Mouse (Mus musculus) inflammation-experienced regulatory T-cells, adult 6 months (primary cell): ENCODE data around the gene Gm28729. TPM values are rescaled to one million over a fixed set of nuclear protein-coding genes. Genes with fewer than 3 reads are reported as not detected.
"Not testable (repeated sequence)": the region's sequence is repeated elsewhere in the genome, so short reads cannot be mapped to it uniquely, and the experiment has no call there.

Experiments used
- ATAC-seq: one replicate; pipeline ENCODE4 v1.8.0; 2017
- polyA plus RNA-seq, 3 experiments: library from polyadenylated mRNA; unstranded; fragments of 100-300 nt; shearing (Covaris generic); gene quantifications; one replicate each; pipeline ENCODE4 v1.2.1; 2017

Gene Gm28729
- not detected for polyA plus RNA-seq

GRCm38 (mm10) chr9:96524972-96525506, at the start of gene Gm28729:
Gm28729 (minus strand) TSS chr9:96525264.
- ATAC-seq = no peak

- ATAC-seq = peak; percentile 76
These were observed 48.2 kb upstream of the Gm28729 start for GRCm38 (mm10) chr9:96573252-96573651.

GRCm38 (mm10) chr9:96572754-96573153, 47.7 kb upstream of the Gm28729 start:
- ATAC-seq = no peak

- no peak for ATAC-seq
These were observed 41.5 kb upstream of the Gm28729 start for GRCm38 (mm10) chr9:96566470-96566996.

DNA sequence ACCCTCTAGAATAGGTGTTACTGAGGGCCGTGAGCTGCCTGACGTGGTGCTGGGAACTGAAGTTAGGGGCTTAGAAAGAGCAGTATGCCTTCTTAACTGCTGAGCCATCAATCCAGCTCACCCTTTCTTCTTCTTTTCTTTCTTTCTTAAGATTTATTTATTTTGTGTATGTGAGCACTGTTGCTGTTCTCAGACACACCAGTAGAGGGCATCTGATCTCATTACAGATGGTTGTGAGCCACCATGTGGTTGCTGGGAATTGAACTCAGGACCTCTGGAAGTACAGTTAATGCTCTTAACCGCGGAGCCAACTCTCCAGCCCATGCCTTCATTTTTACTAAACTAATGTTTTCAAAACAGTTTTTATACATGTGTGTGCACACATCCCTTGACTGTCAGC, 38.4 kb upstream of the Gm28729 start:
- ATAC-seq = no peak

- no peak for ATAC-seq
These were observed 34.1 kb upstream of the Gm28729 start for GRCm38 (mm10) chr9:96559148-96559547.

DNA sequence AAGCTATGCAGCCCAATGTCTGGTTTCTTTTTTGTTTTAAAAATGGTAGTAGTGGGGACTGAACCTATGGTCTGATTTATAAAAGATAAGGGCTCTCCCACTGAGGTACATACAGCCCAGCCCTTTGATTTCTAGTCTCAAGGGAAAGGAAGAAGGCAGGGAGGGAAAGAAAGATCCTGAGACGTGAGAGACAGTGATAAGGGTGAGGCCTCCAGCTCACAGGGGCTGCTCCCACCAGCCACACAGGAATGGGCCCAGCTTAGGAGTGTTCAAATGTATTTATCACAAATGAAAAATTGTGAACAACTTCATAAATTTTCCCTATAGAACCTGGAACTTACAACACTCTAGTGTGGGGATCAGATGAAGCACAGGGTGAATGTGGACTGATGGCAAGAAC, 33.5 kb upstream of the Gm28729 start:
- no peak for ATAC-seq

- ATAC-seq = no peak
These were observed 29.0 kb upstream of the Gm28729 start for GRCm38 (mm10) chr9:96554095-96554494.

- peak; percentile 52 for ATAC-seq
These were observed 20.3 kb upstream of the Gm28729 start for GRCm38 (mm10) chr9:96545410-96545809.

DNA sequence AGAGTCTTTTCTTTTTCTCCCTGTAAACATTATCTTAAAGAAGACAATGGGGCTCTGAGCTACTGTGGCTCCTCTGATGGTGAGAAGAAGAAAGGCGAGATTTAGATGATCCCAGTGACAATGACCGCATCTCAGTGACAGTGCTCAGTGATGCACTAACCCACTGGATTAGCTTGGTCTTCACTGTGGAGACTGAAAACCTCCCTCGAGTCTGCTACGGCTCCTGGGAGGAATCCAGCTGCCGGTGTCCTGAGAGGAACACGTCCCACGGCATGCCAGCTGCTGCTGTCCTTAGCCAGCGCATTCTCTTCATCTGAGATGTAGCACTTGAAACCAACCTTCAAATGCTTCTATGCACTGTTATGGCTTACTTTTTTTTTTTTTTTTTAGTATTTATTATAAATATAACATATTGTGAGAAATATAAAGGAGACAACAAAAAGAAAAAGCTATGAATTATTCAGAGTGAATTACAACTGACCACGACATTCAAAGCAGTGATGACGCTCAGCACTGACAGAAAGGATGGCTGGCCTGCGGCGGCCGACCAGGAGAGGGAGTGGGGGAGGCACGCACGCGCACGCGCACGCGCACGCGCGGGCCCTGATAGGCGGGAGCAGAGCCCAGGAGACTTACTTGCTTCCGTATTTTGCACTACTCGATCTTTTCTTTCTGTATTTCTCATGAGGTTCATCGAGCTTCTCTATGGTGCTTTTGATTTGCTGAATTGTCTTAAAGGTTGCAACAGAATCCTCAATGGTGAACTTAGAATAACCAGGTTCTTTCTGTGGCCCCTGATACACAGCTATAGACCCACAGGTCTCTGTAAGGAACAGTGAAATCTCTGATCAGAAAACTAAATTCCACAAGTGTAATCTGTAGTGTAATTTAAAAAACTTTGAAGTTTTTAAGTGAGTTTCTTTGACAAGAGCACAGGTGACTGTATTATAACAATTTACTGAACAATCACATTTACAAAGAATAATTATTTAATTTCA, 18.9 kb upstream of the Gm28729 start:
- no peak for ATAC-seq

DNA sequence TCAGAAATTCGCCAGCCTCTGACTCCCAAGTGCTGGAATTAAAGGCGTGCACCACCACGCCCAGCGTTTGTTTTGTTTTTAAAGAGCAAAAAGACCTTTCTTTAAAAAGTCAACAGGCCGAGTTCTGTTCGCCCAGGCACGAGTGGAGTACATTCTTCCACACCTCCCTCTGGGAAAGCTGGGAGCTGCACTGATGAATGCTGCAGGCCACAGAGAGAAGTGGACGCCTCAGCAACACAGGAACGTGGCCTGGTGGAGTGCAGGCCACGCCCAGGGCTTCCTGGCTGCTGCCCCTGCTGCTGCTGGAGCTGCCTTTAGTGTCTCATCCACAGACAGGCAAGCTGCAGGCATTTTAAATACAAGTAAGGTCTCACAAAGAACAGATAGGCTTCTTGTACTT, 13.9 kb upstream of the Gm28729 start:
- no peak for ATAC-seq

GRCm38 (mm10) chr9:96537615-96537919, 12.5 kb upstream of the Gm28729 start:
- no peak for ATAC-seq

DNA sequence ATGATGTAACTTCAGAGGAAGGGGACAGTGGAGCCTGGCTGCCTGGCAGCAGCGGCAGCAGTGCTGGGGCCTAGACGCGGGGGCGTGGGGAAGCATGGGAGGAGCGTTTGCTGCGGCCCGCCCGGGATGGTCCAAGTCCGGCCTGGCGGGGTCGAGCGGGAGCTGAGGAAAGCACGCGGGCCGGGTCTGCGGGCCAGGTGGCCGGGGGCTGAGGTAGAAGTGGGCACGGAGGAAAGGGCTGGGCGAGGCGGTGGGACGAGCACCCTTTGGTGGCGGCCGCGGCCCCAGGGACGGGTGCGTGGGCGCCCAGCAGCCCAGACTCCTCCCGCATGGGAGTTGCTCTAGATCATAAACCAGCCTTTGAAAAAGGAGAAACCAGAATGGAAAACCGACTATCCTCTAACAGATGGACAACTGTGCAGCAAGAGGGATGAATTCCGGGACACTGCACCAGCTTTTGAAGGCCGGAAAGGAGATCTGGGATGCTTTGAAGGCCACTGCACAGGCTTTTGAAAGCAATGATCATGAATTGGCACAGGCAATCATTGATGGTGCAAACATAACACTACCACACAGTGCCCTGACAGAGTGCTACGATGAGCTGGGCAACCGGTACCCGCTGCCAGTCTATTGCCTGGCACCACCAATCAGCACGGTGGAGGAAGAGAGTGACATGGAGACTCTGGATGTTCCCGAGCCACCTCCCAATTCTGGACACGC, 12.0 kb upstream of the Gm28729 start:
- ATAC-seq = peak; percentile 52

DNA sequence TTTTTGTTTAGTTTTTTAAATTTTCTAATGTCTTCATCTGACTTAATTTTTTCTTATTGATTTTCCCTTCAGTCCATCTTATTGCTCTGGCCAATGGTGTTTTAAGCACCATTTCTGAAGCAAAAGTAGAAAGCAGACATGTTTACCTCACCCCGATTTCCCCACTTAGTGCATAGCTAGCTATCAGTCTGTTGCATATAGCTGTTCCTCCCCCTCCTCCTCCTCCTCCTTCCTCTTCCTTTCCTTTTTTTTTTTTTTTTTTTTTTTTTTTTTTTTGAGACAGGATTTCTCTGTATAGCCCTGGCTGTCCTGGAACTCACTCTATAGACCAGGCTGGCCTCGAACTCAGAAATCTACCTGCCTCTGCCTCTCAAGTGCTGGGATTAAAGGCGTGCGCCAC, 11.0 kb upstream of the Gm28729 start:
- not testable (repeated sequence) for ATAC-seq

DNA sequence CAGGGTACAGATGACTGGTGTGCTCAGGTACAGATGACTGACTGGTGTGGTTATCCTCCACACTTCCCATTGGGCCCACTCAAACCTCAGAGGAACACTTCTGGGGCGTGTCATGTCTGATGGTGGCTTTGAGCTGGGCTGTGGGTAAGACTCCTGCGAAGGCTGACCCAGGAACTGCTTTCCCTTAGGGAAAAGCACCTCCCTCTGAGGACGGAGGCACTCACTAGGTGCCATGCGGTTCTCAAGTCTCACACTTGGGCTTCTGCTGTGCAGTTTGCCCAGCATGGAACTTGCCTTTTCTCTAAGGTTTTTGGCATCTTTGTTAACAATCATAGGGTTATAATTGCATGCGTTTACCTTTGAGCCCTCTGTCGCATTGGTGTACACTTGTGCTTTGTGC, 10.4 kb upstream of the Gm28729 start:
- ATAC-seq = no peak

- ATAC-seq = no peak
These were observed 9.2 kb upstream of the Gm28729 start for GRCm38 (mm10) chr9:96534256-96534655.

DNA sequence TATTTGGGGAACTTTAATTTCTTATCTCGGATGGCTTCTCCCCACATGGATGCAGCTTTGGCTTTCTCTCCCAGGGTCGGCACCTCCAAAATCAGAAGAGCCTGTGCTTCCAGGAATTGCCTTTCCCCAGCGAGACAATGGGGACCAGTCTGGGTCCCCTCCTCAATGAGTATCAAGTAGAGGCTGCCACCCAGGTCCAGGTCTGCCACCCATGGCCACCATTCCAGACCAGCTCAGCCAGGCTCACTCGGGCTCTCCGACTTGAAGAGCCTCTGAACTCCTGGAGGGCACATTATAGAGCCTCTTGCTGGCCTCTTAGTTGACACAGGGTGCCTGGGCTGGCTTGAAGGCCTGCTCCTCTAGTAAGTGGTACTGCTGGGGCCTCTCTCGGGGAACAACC, 8.4 kb upstream of the Gm28729 start:
- ATAC-seq = no peak

GRCm38 (mm10) chr9:96532531-96532930, 7.5 kb upstream of the Gm28729 start:
- no peak for ATAC-seq

DNA sequence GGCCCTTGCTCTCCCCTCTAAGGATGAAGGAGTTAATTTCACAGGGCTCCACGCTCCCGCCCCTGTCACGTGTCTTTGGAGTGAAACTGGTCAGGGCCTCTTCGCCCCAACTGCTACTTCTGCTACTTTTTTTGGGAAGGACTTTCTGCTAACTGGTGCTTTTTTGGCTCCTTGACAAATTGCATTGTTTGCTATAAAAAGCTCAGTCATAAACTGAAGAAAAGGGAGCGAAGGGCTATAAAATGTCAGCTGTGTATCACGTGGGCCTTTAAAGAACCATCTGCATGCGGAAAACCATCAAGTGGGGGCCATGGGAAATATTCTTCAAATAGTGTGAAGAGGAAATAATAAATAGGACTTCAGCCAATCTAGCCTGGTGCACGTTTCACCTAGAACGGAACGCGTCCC, 5.6 kb upstream of the Gm28729 start:
- ATAC-seq = no peak

DNA sequence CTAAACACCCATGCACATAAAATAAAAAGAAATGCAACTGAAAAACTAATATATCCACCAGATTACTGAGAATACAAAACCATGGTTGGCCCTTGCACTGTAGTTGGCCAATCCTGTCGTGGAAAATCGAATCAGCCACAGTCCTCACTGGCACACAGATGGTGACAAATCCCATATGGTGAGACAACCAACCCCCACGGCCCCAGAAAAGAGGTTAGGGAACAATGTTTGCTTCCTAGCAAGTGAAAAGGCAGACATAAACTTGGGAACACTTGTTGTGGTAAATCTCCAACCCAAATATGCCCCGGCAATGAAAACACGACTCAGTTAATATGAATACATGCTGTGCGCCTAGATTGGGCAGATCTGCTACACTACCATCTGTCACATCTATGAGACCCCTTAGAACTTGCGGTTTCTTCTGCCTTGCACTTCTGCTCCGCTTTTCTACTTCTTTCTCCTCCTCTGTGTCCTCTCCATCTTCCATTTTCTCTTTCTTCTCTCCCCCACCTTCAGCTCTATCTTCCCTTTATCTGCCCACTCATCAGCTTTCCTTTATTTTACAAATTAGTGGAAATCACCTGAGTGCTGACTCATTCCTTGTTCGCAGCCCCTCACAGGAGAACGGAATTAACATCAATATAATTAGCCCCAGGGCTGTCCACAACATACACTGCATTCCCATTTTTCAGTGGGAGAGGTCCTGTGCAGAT, 5.1 kb upstream of the Gm28729 start:
- no peak for ATAC-seq

GRCm38 (mm10) chr9:96526011-96526410, 947 bp upstream of the Gm28729 start:
- no peak for ATAC-seq

DNA sequence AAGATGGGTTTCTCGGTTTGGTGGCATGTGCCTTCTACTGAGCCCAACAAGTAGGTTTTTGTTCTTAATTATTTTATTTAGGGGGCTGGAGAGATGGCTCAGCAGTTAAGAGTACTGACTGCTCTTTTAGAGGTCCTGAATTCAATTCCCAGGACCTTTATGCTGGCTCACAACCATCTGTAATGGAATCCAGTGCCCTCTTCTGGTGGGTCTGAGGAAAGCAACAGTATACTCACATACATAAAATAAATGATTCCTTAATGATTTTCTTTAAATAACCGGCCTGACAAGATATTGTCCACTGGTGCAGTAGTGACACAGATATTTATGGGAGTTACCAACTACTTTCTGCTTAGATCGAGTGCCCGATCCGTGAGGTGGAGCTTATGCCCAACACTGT, 1.9 kb downstream of the Gm28729 start:
- no peak for ATAC-seq

- not testable (repeated sequence) for ATAC-seq
These were observed 3.5 kb downstream of the Gm28729 start for GRCm38 (mm10) chr9:96521574-96521973.
